Mouse (Mus musculus) adrenal gland, adult (tissue): ENCODE measurements around the gene Tgfb3.
A peak's percentile ranks its signal among the peaks of the same experiment; 100 is the strongest.

ENCODE experiments used
- DNase-seq, 2 experiments: peaks; one replicate each; pipeline ENCODE4 v3.0.0; 2022 to 2023; ENCODE audit warnings: low spot score in 1 of 2; ENCODE audit not compliant: inconsistent age in 2 of 2

The Tgfb3 gene

DNA sequence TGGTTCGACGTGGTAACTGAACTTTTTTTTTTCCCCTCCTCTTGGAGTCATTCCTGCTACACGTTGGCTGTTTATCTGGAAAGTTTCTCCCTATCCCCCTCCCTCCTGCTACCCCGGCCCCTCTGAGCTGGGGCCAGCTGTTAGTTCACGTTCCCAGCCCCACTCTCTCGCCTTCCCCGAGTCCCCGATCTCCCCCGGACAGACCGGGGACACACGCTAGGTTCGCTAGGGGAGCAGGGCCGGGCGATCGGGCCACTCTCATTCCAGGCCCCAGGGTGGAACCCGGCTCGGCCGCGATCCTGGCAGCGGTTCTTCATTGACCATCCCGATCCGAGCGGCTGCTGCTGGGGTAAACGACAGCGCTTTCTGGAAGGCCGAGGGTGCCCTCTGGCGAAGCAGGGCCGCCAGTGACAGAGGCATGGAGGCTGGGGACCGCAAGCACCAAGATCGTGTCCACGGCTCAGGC lies 394 bp upstream of the Tgfb3 start:
- DNase-seq: peak; percentile 94 to 98

DNA sequence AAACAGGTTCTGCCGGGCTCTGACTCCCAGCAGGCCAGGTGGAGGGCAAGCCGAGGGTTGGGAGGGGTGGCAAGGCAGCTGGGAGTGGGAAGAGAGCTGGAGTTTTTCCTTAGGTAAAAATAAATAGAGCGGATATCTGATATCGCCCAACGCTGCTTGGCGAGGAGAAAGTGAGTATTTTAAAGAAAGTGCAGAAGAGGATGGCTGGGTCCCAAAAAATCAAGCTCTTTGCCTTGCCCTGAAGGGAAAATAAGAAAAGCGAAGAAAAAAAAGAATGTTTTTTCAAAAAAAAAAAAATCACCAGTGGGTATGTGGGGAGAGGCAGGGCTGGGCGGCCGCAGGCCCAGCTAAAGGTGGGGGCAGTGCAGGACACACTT lies 677 bp downstream of the Tgfb3 start:
- no peak for DNase-seq

DNA sequence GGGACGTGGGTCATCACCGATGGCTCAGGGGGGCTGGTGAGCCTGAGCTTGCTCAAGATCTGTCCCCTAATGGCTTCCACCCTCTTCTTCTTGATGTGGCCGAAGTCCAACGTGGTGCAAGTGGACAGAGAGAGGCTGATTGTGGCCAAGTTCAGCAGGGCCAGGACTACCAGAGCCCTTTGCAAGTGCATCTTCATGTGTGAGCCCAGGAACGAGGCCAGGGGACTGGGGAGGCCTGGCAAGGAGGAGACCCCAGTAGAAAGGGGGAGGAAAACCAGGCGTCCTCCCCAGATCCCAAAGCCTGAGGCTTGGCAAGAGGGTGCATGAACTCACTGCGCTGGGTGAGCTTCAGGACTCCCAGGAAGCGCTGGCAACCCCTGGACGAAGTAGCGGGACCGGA lies 1.1 kb downstream of the Tgfb3 start:
- peak in 1 of 2 experiments; percentile 45 for DNase-seq

DNA sequence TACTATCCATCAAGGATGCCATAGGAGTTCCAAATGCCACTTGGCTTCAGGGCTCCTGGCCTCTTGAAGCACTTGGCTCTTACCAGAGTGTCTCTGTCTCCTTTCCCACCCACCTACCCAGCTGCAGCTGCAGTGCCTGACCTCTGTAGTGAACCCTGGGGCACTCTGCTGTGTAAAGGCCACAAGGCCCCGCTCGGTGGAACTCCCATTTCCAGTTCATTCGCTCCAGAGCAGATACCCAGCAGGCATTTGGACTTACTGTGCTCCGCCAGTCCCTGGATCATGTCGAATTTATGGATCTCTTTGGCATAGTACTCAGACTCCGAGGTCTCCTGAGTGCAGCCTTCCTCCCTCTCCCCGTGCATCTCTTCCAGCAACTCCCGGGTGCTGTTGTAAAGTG lies 1.5 kb downstream of the Tgfb3 start:
- DNase-seq: peak in 1 of 2 experiments; percentile 50

DNA sequence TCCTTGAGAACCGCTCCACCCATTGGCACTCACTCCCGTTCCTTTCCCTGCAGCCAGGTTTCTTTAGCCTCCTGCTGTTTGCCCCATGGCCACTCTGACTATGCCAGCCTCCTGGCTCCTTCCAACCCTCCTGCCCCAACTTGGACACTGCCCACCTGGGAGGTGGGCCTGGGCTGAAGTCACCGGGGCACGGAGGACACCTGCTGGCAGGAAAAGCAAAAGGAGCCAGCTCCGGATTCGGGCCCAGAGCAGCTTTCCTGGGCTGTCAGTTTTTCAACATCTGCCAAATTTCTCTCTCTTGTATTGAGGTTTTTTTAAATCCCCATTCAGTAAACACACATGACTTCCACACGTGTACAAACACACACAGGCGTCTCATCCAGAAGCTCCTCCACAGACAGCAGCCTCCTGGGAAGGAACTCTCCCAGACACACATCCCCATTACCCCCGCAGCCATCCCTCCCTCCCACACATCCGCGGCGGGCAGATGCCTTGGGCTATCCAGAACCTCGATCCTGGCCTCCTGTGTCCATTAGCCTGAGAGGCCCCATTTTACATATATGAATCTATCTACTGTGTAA lies 2.4 kb downstream of the Tgfb3 start:
- DNase-seq: peak in 1 of 2 experiments; percentile 61

DNA sequence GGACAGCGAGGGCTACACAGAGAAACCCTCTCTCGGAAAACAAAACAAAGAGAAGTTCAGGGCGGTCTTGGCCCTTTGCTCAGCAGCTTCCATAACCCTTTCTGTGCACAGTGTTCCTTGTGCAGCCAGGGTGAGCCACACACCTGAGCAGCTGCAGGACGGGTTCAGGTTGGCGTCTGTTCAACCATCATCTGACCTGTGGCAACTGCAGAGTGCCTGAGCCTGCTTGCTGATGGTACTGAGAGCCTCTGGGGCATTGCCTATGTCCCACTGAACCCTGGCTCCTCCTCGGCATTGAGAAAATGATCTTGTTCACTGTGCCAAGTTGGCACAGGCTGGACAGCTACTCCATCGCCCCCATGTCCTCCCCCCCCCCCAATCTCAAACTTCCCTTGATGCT lies 3.5 kb downstream of the Tgfb3 start:
- no peak for DNase-seq

DNA sequence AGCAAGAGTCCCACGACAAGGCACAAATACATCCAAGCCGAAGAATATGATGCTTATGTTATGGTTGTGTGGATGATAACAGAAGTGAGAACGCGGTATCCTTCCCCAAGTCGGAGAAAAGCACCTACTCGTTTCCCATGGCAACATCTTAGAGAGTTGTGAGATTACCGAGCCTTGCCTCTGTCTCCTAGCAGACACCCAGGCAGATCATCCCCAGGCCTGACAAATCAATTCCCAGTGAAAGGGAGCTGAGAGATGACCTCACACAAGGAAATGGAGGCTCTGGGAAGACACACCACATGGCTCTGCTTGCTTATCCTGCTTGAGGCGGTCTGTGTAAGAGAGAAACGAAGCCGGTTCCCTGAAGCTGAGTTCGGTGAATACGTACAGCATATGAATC lies 4.2 kb downstream of the Tgfb3 start:
- no peak for DNase-seq

DNA sequence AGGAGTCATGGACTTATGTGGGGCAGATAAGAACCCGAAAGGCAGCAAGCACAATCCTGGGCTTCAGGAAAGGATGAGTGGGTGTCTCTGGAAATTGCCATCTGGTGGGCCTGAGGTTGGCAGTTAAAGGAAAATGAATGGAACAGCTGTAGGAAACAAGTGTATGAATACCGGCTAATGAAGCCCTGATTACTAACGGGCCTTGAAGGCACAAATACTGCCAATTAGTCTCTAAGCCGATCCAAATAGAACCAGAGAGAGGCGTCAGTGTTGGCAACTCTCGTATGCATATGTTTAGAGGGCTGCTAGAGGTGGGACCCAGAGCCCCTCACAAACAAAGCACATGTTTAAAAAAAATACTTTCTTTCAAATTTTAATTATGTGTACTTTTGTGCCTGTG lies 7.4 kb downstream of the Tgfb3 start:
- DNase-seq: no peak

DNA sequence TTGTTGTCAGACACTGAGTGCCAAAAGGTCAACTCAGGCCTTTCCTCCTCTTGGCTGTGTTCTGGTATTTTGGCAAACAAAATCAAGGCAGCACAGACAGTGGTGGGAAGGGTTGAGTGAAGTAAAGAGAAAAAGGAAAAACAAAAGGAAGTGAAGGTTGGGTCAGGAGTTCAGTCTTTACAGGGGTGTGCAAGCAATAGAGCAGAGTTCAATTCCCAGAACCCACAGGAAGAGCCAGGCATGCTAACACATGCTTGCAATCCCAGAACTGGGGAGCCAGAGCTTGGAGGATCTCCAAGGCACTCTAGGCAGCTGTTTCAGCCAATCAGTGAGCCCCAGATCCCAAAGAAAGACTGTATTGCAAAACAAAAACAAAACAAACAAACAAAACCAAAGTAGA lies 14.0 kb downstream of the Tgfb3 start:
- DNase-seq: no peak

DNA sequence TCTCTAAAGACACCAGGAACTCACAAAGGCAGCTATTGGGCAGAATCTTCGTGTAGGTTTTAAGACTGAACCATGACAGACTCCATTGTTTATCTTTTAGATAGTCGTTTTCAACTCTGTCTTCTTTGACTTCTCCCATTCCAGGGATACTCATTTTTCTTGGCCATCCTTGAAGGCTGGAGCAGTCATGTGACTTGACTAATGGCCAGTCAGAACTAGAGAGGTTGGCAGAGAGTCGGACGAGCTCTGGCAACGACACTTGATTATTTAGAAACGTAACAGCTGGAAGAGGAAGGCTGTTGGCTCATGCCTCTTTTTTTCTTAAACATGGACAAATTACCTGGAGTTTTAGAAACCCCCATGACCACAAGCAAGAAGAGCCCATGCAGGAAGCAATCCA lies 19.5 kb downstream of the Tgfb3 start:
- peak in 1 of 2 experiments; percentile 59 for DNase-seq

DNA sequence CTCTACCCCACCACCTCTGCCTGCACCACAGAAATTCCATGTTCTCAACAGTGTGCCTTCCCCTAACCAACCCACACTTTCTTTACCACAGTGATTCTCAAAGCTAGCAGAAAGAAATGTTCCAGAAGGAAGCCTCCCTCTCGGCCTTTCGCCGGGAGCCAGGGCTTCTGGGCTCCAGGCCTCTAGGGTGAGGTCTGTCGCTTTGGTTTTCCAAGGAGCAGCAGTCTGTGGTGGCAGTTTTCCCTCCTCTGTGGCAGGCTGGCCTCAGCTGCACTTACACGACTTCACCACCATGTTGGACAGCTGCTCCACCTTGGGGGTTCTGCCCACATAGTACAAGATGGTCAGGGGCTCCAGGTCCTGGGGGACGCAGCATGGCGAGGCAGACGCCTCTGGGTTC lies 21.3 kb downstream of the Tgfb3 start:
- no peak for DNase-seq

DNA sequence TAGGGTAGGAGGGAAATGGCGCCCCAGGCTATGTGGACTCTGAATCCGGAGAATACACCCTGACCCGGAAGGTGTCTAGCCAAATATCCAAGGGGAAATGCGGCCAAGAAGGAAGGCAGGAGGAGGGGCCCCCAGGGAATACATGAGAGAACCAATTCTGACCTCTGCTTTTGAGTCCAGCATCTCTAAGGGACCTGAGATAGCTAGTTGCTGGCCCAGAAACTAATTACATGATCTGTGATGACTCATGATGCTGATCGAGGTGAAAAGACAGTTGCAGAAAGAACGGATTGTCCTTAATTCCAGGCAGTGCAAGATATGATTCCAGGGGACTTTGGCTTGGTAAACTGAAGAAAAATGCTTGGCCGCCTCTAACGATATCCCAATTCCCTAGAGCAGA lies 21.9 kb downstream of the Tgfb3 start:
- peak; percentile 31 to 39 for DNase-seq

DNA sequence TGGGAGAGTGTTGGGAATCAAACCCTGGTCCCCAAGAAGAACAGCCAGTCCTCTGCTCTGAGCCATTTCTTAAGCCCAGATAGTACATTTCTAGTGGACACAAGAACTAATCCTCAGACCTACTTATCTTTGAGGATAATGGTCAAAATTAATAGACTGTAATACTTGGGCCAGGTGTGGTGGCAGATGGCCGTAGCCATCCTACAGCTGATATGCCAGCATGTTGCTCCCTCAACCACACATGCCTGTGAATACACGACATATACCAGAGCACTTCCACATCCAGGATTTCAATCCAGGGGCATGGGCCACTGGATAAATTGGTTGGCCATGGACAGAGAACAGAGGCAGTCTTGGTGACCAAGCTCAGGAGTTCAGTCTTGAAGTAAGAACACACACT lies 23.5 kb downstream of the Tgfb3 start:
- no peak for DNase-seq

DNA sequence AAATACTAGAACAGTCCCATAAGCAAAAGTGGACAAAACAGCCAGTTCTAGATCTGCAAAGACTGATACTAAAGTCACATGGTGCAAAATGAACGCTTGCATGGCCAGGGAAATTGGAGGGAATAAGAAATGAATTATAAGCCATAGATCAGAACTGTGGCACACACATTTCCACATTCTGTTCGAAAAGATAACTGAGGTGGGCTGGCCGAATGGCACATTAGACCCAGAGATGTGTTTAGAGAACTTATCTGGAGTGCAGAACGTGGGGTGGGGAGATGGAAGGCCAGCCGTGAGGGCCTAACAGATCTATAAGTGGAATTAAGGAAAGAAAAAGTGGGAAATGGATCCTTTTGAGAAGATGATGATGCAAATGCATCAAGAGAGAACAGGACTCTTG lies 27.4 kb downstream of the Tgfb3 start:
- no peak for DNase-seq

DNA sequence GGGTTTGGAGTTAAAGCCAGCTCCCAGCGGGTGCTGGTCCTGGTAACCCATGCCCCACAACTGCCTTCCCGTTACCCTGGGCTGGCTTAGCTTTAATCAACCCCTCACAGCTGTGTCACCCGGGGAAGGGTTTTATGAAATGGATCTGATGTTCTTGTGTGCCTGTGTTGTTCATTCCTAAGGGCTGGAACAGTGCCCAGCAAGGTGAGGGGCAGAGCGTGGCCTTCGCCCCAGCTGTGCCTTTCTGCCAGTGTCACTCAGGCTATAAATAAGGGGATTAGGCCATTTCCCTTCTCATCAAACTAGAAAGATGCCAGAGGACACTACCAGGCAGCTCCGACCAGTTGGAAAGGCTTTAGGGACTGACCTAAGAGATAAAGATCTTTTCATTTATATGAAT lies 29.0 kb downstream of the Tgfb3 start:
- DNase-seq: no peak

DNA sequence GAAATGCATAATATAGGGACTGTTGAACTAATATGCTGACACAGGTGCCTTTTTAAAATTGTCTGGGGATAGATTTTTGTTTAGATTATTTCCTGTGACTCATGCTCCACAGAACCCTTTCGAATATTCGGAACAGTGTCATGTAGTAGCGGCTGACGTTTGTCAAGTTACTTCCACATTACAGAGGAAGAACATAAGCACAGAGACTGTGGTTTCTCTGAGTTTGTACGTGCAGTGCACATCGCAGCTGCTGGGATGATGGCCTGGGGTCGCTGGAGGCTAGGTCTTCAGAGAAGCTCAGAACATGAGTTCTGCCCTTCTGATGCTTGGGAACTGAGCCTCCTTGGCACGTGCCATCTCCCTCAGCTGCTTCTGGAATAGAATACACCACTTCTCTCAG lies 31.5 kb downstream of the Tgfb3 start:
- DNase-seq: no peak

DNA sequence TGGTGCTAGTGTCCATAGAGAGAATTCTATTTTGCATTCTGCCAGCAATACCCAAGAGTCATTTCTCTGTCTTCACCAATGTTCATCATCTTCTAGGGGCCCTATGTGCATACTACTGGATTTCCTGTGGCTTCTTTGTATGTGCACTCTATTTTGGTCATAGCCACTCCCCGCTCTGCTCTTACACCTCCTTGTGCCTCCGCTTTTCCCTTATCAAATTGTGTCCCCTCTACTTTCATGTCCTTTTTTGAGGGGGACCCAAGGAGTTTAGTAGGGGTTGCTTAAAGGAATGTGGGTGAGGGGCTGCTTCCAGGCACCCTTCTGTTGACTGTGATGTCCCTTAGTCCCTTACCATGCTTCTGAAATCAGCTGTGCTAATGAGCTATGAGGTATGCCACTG lies 32.1 kb downstream of the Tgfb3 start:
- DNase-seq: no peak

DNA sequence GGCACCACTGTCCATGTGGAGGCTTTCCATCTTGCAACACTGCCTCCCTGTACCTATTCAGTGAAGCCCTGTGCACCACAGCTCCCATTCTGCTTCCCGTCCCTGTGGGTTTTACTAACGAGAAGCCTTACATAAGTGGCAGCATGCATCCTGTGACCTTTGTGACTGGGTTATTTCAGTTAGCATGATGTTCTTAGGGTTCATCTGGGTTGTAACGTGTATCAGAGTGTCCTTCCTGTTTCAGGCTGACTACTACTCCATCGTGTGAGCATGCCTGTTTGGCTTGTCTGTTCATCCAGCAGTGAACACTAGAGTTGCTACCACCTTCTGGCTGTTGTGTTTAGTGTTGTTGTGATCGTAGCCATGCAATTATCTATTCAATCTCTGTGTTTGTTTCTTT lies 32.7 kb downstream of the Tgfb3 start:
- no peak for DNase-seq

DNA sequence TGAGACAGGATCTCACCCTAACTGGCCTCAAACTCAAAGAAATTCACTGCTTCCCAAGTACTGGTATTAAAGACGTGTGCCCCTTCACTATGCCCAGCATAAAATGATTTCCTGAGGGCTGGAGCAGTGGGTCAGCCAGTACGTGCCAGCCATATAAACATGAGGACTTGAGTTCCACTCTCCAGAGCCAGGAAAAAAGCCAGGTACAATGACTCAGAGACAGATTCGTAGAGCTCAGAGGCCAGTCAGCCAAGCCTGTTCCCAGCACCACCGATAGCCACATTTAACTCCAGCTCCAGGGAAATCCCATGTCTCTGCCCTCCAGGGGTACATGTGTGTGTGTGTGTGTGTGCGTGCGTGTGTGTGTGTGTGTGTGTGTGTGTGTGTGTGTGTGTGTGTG lies 39.1 kb downstream of the Tgfb3 start:
- DNase-seq: no peak

DNA sequence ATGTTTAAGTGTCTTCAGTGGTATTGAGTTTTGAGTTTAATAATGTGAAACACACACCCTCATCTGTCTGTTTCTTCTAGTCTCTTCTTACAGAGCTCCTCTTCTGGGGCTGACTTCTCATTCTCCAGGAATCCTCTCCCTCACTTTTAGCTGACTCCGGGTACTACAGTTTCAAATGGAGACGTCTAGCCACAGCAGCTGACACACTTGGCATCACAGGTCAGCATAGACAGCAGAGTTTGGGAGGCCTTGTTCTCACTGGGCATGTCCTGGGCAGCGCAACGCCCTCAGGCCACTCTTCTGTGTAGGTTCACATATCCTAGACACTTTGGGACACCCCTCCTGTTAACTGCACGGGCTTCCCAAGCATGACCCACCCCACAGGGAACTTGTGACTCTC lies 39.8 kb downstream of the Tgfb3 start:
- no peak for DNase-seq

DNA sequence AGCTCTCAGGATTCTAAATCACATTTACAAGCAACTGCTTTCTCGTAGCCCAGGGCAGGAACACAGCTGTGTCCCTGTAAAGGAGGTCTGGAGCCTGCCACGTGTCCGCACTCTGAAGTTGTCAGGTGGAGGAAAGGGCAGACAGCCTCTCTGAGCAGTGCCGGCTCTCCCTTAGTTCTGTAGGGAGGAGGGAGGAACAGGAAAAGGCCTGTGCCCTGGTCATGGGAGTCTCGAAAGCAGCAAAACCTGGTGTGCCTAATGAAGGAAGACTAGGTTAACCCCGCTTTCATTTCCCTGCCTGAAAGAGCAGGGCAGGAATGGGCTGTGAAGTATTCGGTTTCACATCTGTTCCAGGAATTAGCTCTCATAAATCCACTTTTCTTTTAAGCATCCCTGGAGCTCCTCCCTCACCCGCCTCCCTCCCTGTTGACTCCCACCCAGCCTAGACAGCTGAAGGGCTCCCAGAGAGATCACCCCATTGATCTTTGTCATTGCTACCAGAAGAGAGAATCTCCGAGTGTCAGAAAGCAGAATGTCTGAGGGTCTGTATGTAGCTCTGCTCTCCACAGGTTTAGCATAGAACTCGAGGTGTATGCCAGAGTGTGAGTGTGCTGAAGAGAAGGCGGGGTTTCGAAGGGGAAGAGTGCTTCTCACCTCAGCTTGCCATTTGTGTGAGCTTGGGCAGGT lies 41.5 kb downstream of the Tgfb3 start:
- DNase-seq: peak; percentile 30 to 56

DNA sequence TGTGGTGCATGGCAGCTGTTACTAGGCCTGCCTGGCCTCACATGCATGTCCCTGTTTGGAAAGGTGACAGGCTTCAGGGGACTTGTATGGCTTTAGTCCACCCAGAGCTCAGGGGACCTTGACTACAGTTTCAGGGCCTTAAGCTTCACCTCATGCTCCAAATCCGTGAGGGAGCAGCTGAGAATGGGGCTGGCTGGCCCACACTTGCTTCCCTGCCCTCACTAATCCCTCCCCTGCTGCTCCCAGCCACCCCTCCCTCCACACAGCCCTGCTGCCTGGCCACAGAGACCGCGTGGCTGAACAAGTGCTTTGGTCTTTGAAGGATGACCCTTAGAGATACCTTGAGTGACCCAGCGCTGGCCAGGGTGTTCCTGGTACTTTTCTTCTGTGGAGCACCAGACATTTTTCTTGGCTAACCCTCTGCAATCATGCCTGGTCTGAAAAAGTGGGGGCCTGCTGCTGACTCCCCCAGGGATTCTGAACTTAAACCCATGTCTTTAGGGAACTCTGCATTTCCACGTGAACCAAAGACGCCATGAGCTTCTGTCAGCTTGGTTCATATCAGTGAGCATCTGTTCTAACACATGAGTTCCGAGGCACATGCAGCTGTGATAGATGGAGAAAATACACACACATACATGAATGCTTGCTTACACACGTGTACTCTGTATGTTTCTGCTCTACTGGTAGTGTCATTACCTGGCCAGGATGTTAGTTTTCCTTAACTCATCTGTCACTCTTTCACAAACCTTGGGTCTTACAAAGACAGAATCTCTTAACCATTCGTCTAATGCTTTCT lies 42.3 kb downstream of the Tgfb3 start:
- peak in 1 of 2 experiments; percentile 33 for DNase-seq
